Mouse (Mus musculus) MEL (cell line): ENCODE data around the gene Rsbn1.

Experiments
- CHD2 ChIP-seq: IDR thresholded peaks from 2 replicates; pipeline ENCODE4 v1.6.1; 2011; ENCODE audit warnings: low read length, improper control_type of control experiment
- CTCF ChIP-seq, 3 experiments: IDR thresholded peaks in 2 of 3; conservative IDR thresholded peaks in 1 of 3; 2 replicates each; pipeline ENCODE4 v1.5.1; 2011 to 2012; ENCODE audit warnings: low read length in 3 of 3, low read depth in 2 of 3, mild to moderate bottlenecking in 2 of 3, improper control_type of control experiment in 1 of 3, inconsistent platforms in 1 of 3, mixed read lengths in 1 of 3, moderate library complexity in 1 of 3; ENCODE audit not compliant: control insufficient read depth in 1 of 3, insufficient read depth in 1 of 3, poor library complexity in 1 of 3, severe bottlenecking in 1 of 3
- EP300 ChIP-seq, 2 experiments: IDR thresholded peaks; 2 replicates each; pipeline ENCODE4 v1.6.1; 2011; ENCODE audit warnings: improper control_type of control experiment in 2 of 2, low read length in 2 of 2, low read depth in 1 of 2, mild to moderate bottlenecking in 1 of 2
- MXI1 ChIP-seq: IDR thresholded peaks from 2 replicates; pipeline ENCODE4 v1.6.1; 2011; ENCODE audit warnings: mild to moderate bottlenecking, low read depth, low read length, improper control_type of control experiment
- POLR2A ChIP-seq, 2 experiments: IDR thresholded peaks; 2 replicates each; pipeline ENCODE4 v1.6.1; 2011 to 2012; ENCODE audit warnings: low read length in 2 of 2, mild to moderate bottlenecking in 2 of 2, control low read depth in 1 of 2, improper control_type of control experiment in 1 of 2, low read depth in 1 of 2, moderate library complexity in 1 of 2; ENCODE audit not compliant: control insufficient read depth in 1 of 2, insufficient read depth in 1 of 2, poor library complexity in 1 of 2
- SMC3 ChIP-seq: IDR thresholded peaks from 2 replicates; pipeline ENCODE4 v1.6.1; 2011; ENCODE audit warnings: low read depth, low read length, improper control_type of control experiment
- UBTF ChIP-seq: IDR thresholded peaks from 2 replicates; pipeline ENCODE4 v1.6.1; 2012; ENCODE audit warnings: low read depth, mild to moderate bottlenecking, inconsistent platforms, low read length, improper control_type of control experiment, moderate library complexity, borderline replicate concordance; ENCODE audit not compliant: insufficient read depth
- ZNF384 ChIP-seq: IDR thresholded peaks from 2 replicates; pipeline ENCODE4 v1.6.1; 2012; ENCODE audit warnings: low read depth, mild to moderate bottlenecking, inconsistent platforms, low read length, improper control_type of control experiment

- TF ChIP-seq CTCF (IDR thresholded peaks at IDR 0.05 in 2 of 3, conservative IDR thresholded peaks at IDR 0.05 in 1 of 3; ENCODE audit: control insufficient read depth in 1 of 3, insufficient read depth in 1 of 3, low read depth in 2 of 3, low read length in 3 of 3, poor library complexity in 1 of 3, severe bottlenecking in 1 of 3) (no peak), CHD2 (no peak), POLR2A (IDR thresholded peaks at IDR 0.05; ENCODE audit: control insufficient read depth in 1 of 2, insufficient read depth in 1 of 2, low read depth in 1 of 2, low read length in 2 of 2, poor library complexity in 1 of 2) (no peak), UBTF (no peak), EP300 (IDR thresholded peaks at IDR 0.05; ENCODE audit: low read depth in 1 of 2, low read length in 2 of 2) (no peak), ZNF384 (no peak), MXI1 (0 out of 2 replicates have a peak, but pooled peaks have one; percentile 50), SMC3 (no peak)
Observed at GRCm38 (mm10) chr3:103915509-103915896, 1.6 kb downstream of the Rsbn1 start.
